Mouse (Mus musculus): Measurements from ENCODE around the gene Mthfd2. TPM values are rescaled to one million over a fixed set of nuclear protein-coding genes. Genes with fewer than 3 reads are reported as not detected.
A peak's percentile ranks its signal among the peaks of the same experiment; 100 is the strongest.
"Not testable (repeated sequence)": the region's sequence is repeated elsewhere in the genome, so short reads cannot be mapped to it uniquely, and the experiment has no call there.

Mthfd2 gene
- polyA plus RNA-seq, 1 experiment from 2014 or later: 51.6 TPM

DNA sequence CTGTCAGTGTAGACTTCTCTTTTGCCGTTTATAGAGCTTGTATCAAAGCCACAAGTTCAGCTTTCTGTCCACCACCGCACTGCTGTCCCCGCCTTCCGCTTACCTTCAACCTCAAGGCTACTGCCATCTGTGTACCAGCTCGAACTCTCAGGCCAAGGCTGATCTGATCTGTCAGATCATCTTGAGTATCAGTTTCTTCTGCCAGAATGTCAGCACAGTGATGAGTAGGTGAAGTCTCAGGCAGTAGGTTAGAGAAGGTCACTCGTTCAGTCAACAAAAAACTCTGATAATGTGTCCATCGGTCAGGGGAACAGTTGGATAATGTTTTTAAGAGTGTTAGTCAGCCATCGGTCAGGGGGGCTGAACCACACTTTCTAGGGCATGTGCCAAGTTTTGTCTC lies 19.6 kb upstream of the Mthfd2 start:
- not testable (repeated sequence) for H3K36me3 ChIP-seq (ENCODE audit: control insufficient read depth, insufficient read depth, low read length); H3K4me1 ChIP-seq (ENCODE audit: control insufficient read depth, insufficient read depth, low read length); ATAC-seq (ENCODE audit: low FRiP score); H3K4me3 ChIP-seq (ENCODE audit: low read depth, low read length); H3K9ac ChIP-seq (ENCODE audit: low read length); H3K27ac ChIP-seq (ENCODE audit: low read depth, low read length); H3K9me3 ChIP-seq (ENCODE audit: control insufficient read depth, low read length); H3K4me2 ChIP-seq; H3K27me3 ChIP-seq (ENCODE audit: control insufficient read depth, insufficient read depth, low read length); DNase-seq (ENCODE audit: low spot score, missing footprints)
- WGBS: 93% methylated on average over 8 of the region's 8 CpGs

DNA sequence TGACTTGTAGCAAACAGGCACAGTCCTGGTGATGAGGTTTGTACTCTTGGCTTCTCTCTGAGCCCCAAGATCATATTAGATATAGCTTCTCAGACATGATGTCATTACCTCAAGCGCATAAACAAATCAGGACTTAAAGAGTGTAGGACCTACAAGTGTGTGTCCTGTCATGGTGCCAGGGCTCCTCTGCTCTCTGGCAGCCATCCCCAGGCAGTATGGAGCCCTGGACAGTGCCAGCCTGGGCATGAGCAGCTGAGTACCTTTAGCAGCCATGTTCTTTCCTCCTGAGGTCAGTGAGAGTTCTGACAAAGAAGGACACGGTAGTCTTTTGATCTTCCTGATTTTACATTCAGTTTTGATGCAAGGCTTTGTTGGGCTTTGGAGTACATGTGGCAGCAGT lies 17.2 kb upstream of the Mthfd2 start:
- H3K27me3 ChIP-seq (ENCODE audit: control insufficient read depth, insufficient read depth, low read length): no peaks in the 10 kb centered on the region
- peaks cover 3% of the 10 kb centered on the region; the same call in 1 of the 2 replicates for H3K36me3 ChIP-seq (ENCODE audit: control insufficient read depth, insufficient read depth, low read length)
- no peak for DNase-seq (ENCODE audit: low spot score, missing footprints)
- no peaks in the 10 kb centered on the region for H3K4me1 ChIP-seq (ENCODE audit: control insufficient read depth, insufficient read depth, low read length)
- ATAC-seq (ENCODE audit: low FRiP score): no peak
- no peak overlapping the region for H3K9ac ChIP-seq (ENCODE audit: low read length)
- no peak overlapping the region for H3K4me3 ChIP-seq (ENCODE audit: low read depth, low read length)
- H3K27ac ChIP-seq (ENCODE audit: low read depth, low read length): no peak overlapping the region
- WGBS: 97% methylated on average over 2 of the region's 2 CpGs
- H3K4me2 ChIP-seq: no peak overlapping the region
- no peaks in the 10 kb centered on the region for H3K9me3 ChIP-seq (ENCODE audit: control insufficient read depth, low read length)

GRCm38 (mm10) chr6:83341387-83341786 lies 15.7 kb upstream of the Mthfd2 start:
- 89% methylated on average over 3 of the region's 3 CpGs for WGBS
- no peak overlapping the region for H3K4me3 ChIP-seq (ENCODE audit: low read depth, low read length)

GRCm38 (mm10) chr6:83327591-83328190 lies 2.0 kb upstream of the Mthfd2 start:
- no peak overlapping the region for H3K4me2 ChIP-seq
- no peaks in the 10 kb centered on the region for H3K27me3 ChIP-seq (ENCODE audit: control insufficient read depth, insufficient read depth, low read length)
- H3K9me3 ChIP-seq (ENCODE audit: control insufficient read depth, low read length): no peaks in the 10 kb centered on the region
- H3K4me1 ChIP-seq (ENCODE audit: control insufficient read depth, insufficient read depth, low read length): peaks cover 16% of the 10 kb centered on the region
- H3K9ac ChIP-seq (ENCODE audit: low read length): no peak overlapping the region
- peaks cover 8% of the 10 kb centered on the region for H3K36me3 ChIP-seq (ENCODE audit: control insufficient read depth, insufficient read depth, low read length)
- DNase-seq (ENCODE audit: low spot score, missing footprints) (no peak), ATAC-seq (ENCODE audit: low FRiP score) (no peak)
- WGBS: 87% methylated on average over 3 of the region's 3 CpGs
- H3K4me3 ChIP-seq (ENCODE audit: low read depth, low read length): no peak overlapping the region
- no peak overlapping the region for H3K27ac ChIP-seq (ENCODE audit: low read depth, low read length)

More at GRCm38 (mm10) chr6:83341387-83341786, 15.7 kb upstream of the Mthfd2 start:
- H3K4me1 ChIP-seq (ENCODE audit: control insufficient read depth, insufficient read depth, low read length): no peaks in the 10 kb centered on the region
- no peak overlapping the region for H3K9ac ChIP-seq (ENCODE audit: low read length)
- no peak for DNase-seq (ENCODE audit: low spot score, missing footprints)
- H3K27ac ChIP-seq (ENCODE audit: low read depth, low read length): no peak overlapping the region
- H3K4me2 ChIP-seq: no peak overlapping the region
- H3K9me3 ChIP-seq (ENCODE audit: control insufficient read depth, low read length): no peaks in the 10 kb centered on the region
- no peaks in the 10 kb centered on the region for H3K27me3 ChIP-seq (ENCODE audit: control insufficient read depth, insufficient read depth, low read length)
- no peak for ATAC-seq (ENCODE audit: low FRiP score)
- H3K36me3 ChIP-seq (ENCODE audit: control insufficient read depth, insufficient read depth, low read length): peaks cover 3% of the 10 kb centered on the region; the same call in 1 of the 2 replicates

DNA sequence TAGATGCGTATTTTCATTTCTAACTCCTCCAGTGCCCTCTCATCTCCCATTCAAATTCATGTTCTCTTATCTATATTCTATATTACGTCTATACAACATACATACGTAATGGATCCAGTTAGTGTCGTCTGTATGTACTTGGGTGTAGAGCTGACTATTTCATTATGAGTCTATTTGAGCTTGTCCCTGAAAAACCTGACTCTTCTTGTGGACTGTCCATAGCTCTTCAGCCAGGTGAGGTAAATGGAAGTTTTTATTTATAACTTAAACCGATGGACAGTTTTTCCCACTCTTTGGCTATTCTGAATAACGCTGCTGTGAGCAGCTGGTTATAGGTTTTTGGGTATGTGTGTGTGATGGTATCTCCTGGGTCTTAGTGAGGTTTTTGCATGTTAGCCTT lies 1.1 kb upstream of the Mthfd2 start:
- H3K9me3 ChIP-seq (ENCODE audit: control insufficient read depth, low read length): no peaks in the 10 kb centered on the region
- no peaks in the 10 kb centered on the region for H3K27me3 ChIP-seq (ENCODE audit: control insufficient read depth, insufficient read depth, low read length)
- WGBS: 80% methylated on average over 6 of the region's 6 CpGs
- H3K9ac ChIP-seq (ENCODE audit: low read length): peak overlapping the region; percentile 76; the same call in 1 of the 2 replicates
- peaks cover 16% of the 10 kb centered on the region for H3K4me1 ChIP-seq (ENCODE audit: control insufficient read depth, insufficient read depth, low read length)
- peak overlapping the region; percentile 61 for H3K4me3 ChIP-seq (ENCODE audit: low read depth, low read length)
- peak overlapping the region; percentile 66 for H3K4me2 ChIP-seq
- peaks cover 5% of the 10 kb centered on the region for H3K36me3 ChIP-seq (ENCODE audit: control insufficient read depth, insufficient read depth, low read length)
- ATAC-seq (ENCODE audit: low FRiP score) (no peak), DNase-seq (ENCODE audit: low spot score, missing footprints) (no peak)
- no peak overlapping the region for H3K27ac ChIP-seq (ENCODE audit: low read depth, low read length)

GRCm38 (mm10) chr6:83326394-83326736 lies 657 bp upstream of the Mthfd2 start:
- ATAC-seq (ENCODE audit: low FRiP score) (peak; percentile 46), DNase-seq (ENCODE audit: low spot score, missing footprints) (no peak)
- H3K4me3 ChIP-seq (ENCODE audit: low read depth, low read length): peak overlapping the region; percentile 61
- H3K36me3 ChIP-seq (ENCODE audit: control insufficient read depth, insufficient read depth, low read length): peaks cover 3% of the 10 kb centered on the region
- no peaks in the 10 kb centered on the region for H3K9me3 ChIP-seq (ENCODE audit: control insufficient read depth, low read length)
- no peaks in the 10 kb centered on the region for H3K27me3 ChIP-seq (ENCODE audit: control insufficient read depth, insufficient read depth, low read length)
- peak overlapping the region; percentile 76 for H3K9ac ChIP-seq (ENCODE audit: low read length)
- peak overlapping the region; percentile 66 for H3K4me2 ChIP-seq
- WGBS: 9% methylated on average over 6 of the region's 6 CpGs
- H3K27ac ChIP-seq (ENCODE audit: low read depth, low read length): peak overlapping the region; percentile 45
- H3K4me1 ChIP-seq (ENCODE audit: control insufficient read depth, insufficient read depth, low read length): peaks cover 16% of the 10 kb centered on the region

GRCm38 (mm10) chr6:83323652-83324419 lies 1.9 kb downstream of the Mthfd2 start:
- Histone ChIP-seq H3K36me3 (ENCODE audit: control insufficient read depth, insufficient read depth, low read length) (no peaks in the 10 kb centered on the region), H3K27ac (ENCODE audit: low read depth, low read length) (no peak overlapping the region), H3K27me3 (ENCODE audit: control insufficient read depth, insufficient read depth, low read length) (no peaks in the 10 kb centered on the region), H3K4me2 (no peak overlapping the region), H3K9ac (ENCODE audit: low read length) (no peak overlapping the region), H3K4me3 (ENCODE audit: low read depth, low read length) (no peak overlapping the region), H3K9me3 (ENCODE audit: control insufficient read depth, low read length) (no peaks in the 10 kb centered on the region), H3K4me1 (ENCODE audit: control insufficient read depth, insufficient read depth, low read length) (peaks cover 16% of the 10 kb centered on the region)
- ATAC-seq (ENCODE audit: low FRiP score) (no peak), DNase-seq (ENCODE audit: low spot score, missing footprints) (no peak)
- 75% methylated on average over 8 of the region's 8 CpGs for WGBS

- DNase-seq (ENCODE audit: low spot score, missing footprints): no peak
- no peak for ATAC-seq (ENCODE audit: low FRiP score)
- H3K27me3 ChIP-seq (ENCODE audit: control insufficient read depth, insufficient read depth, low read length): no peaks in the 10 kb centered on the region
- H3K4me2 ChIP-seq: no peak overlapping the region
- no peak overlapping the region for H3K9ac ChIP-seq (ENCODE audit: low read length)
- H3K9me3 ChIP-seq (ENCODE audit: control insufficient read depth, low read length): no peaks in the 10 kb centered on the region
- H3K36me3 ChIP-seq (ENCODE audit: control insufficient read depth, insufficient read depth, low read length): no peaks in the 10 kb centered on the region
- H3K27ac ChIP-seq (ENCODE audit: low read depth, low read length): no peak overlapping the region
- H3K4me1 ChIP-seq (ENCODE audit: control insufficient read depth, insufficient read depth, low read length): peaks cover 16% of the 10 kb centered on the region
- H3K4me3 ChIP-seq (ENCODE audit: low read depth, low read length): no peak overlapping the region
- WGBS: 68% methylated on average over 2 of the region's 2 CpGs
Observed at GRCm38 (mm10) chr6:83322794-83323193, 2.9 kb downstream of the Mthfd2 start.

- H3K27me3 ChIP-seq (ENCODE audit: control insufficient read depth, insufficient read depth, low read length): no peaks in the 10 kb centered on the region
- no peak for ATAC-seq (ENCODE audit: low FRiP score)
- no peak for DNase-seq (ENCODE audit: low spot score, missing footprints)
- H3K9ac ChIP-seq (ENCODE audit: low read length): no peak overlapping the region
- H3K27ac ChIP-seq (ENCODE audit: low read depth, low read length): no peak overlapping the region
- WGBS: 63% methylated on average over 1 of the region's 1 CpGs
- H3K36me3 ChIP-seq (ENCODE audit: control insufficient read depth, insufficient read depth, low read length): no peaks in the 10 kb centered on the region
- no peak overlapping the region for H3K4me2 ChIP-seq
- H3K9me3 ChIP-seq (ENCODE audit: control insufficient read depth, low read length): no peaks in the 10 kb centered on the region
- H3K4me1 ChIP-seq (ENCODE audit: control insufficient read depth, insufficient read depth, low read length): peaks cover 11% of the 10 kb centered on the region
- H3K4me3 ChIP-seq (ENCODE audit: low read depth, low read length): no peak overlapping the region
Observed at GRCm38 (mm10) chr6:83321927-83322326, 3.8 kb downstream of the Mthfd2 start.
